Mouse (Mus musculus) MEL (cell line): Measurements from ENCODE around the gene Rnf123. TPM values are rescaled to one million over a fixed set of nuclear protein-coding genes. Genes with fewer than 3 reads are reported as not detected.
A peak's percentile ranks its signal among the peaks of the same experiment; 100 is the strongest.
"Not testable (repeated sequence)": the region's sequence is repeated elsewhere in the genome, so short reads cannot be mapped to it uniquely, and the experiment has no call there.

Experiments used
- DNase-seq: peaks from one replicate; pipeline ENCODE4 v3.0.0; 2011; ENCODE audit warnings: low read depth, low spot score
- H3K27ac ChIP-seq: 2 replicates; pipeline ENCODE4 v1.5.1; 2012; ENCODE audit warnings: low read depth, mild to moderate bottlenecking, control low read depth, low read length, moderate library complexity; ENCODE audit not compliant: control insufficient read depth
- H3K27me3 ChIP-seq, 2 experiments: fragments of 150-350 bp in 1 of 2; sonication (generic) in 1 of 2; 2 replicates each; pipeline ENCODE4 v1.6.1; 2012; ENCODE audit warnings: low read length in 2 of 2, mild to moderate bottlenecking in 2 of 2, improper control_type of control experiment in 1 of 2, moderate library complexity in 1 of 2; ENCODE audit not compliant: insufficient read depth in 2 of 2, control insufficient read depth in 1 of 2
- H3K36me3 ChIP-seq, 2 experiments: 2 replicates each; pipeline ENCODE4 v1.6.1; 2012 to 2014; ENCODE audit warnings: low read length in 2 of 2, improper control_type of control experiment in 1 of 2, inconsistent platforms in 1 of 2, mild to moderate bottlenecking in 1 of 2; ENCODE audit not compliant: insufficient read depth in 2 of 2, control insufficient read depth in 1 of 2
- H3K4me1 ChIP-seq, 2 experiments: fragments of 150-350 bp in 1 of 2; sonication (generic) in 1 of 2; 2 replicates each; pipeline ENCODE4 v1.6.1; 2012; ENCODE audit warnings: low read length in 2 of 2, improper control_type of control experiment in 1 of 2, mild to moderate bottlenecking in 1 of 2; ENCODE audit not compliant: insufficient read depth in 2 of 2, control insufficient read depth in 1 of 2
- H3K4me3 ChIP-seq, 2 experiments: fragments of 150-350 bp in 1 of 2; sonication (generic) in 1 of 2; 2 replicates each; pipeline ENCODE4 v1.5.1; 2012; ENCODE audit warnings: low read depth in 2 of 2, low read length in 2 of 2, mild to moderate bottlenecking in 2 of 2, moderate library complexity in 2 of 2, control low read depth in 1 of 2, improper control_type of control experiment in 1 of 2; ENCODE audit not compliant: control insufficient read depth in 1 of 2, insufficient read depth in 1 of 2
- H3K79me2 ChIP-seq: 2 replicates; pipeline ENCODE4 v1.6.1; 2012; ENCODE audit warnings: mild to moderate bottlenecking, low read length, moderate library complexity; ENCODE audit not compliant: control insufficient read depth, poor library complexity, insufficient read depth
- H3K9ac ChIP-seq: 2 replicates; pipeline ENCODE4 v1.6.1; 2012; ENCODE audit warnings: low read depth, mild to moderate bottlenecking, control low read depth, low read length, moderate library complexity; ENCODE audit not compliant: control insufficient read depth, poor library complexity, severe bottlenecking
- H3K9me3 ChIP-seq: fragments of 150-350 bp; sonication (generic); replicated peaks from 2 replicates; pipeline ENCODE4 v1.6.1; 2012; ENCODE audit warnings: mild to moderate bottlenecking, low read length, improper control_type of control experiment, moderate library complexity; ENCODE audit not compliant: insufficient read depth
- CHD2 ChIP-seq: IDR thresholded peaks from 2 replicates; pipeline ENCODE4 v1.6.1; 2011; ENCODE audit warnings: low read length, improper control_type of control experiment
- CTCF ChIP-seq, 3 experiments: IDR thresholded peaks in 2 of 3; conservative IDR thresholded peaks in 1 of 3; 2 replicates each; pipeline ENCODE4 v1.5.1; 2011 to 2012; ENCODE audit warnings: low read length in 3 of 3, low read depth in 2 of 3, mild to moderate bottlenecking in 2 of 3, improper control_type of control experiment in 1 of 3, inconsistent platforms in 1 of 3, mixed read lengths in 1 of 3, moderate library complexity in 1 of 3; ENCODE audit not compliant: control insufficient read depth in 1 of 3, insufficient read depth in 1 of 3, poor library complexity in 1 of 3, severe bottlenecking in 1 of 3
- ELF1 ChIP-seq: IDR thresholded peaks from 2 replicates; pipeline ENCODE4 v1.6.1; 2014; ENCODE audit warnings: low read depth, mild to moderate bottlenecking, inconsistent platforms, low read length, improper control_type of control experiment, moderate library complexity
- KAT2A ChIP-seq: conservative IDR thresholded peaks from 2 replicates; pipeline ENCODE4 v1.6.1; 2012; ENCODE audit warnings: low read depth, low read length, improper control_type of control experiment, inconsistent platforms
- MEF2A ChIP-seq: IDR thresholded peaks from 2 replicates; pipeline ENCODE4 v1.6.1; 2014; ENCODE audit warnings: low read depth, mild to moderate bottlenecking, inconsistent platforms, low read length, improper control_type of control experiment; ENCODE audit not compliant: poor library complexity, insufficient replicate concordance, severe bottlenecking; ENCODE audit errors: extremely low read depth
- MXI1 ChIP-seq: IDR thresholded peaks from 2 replicates; pipeline ENCODE4 v1.6.1; 2011; ENCODE audit warnings: mild to moderate bottlenecking, low read depth, low read length, improper control_type of control experiment
- NRF1 ChIP-seq: IDR thresholded peaks from 2 replicates; pipeline ENCODE4 v1.6.1; 2014; ENCODE audit warnings: low read depth, mild to moderate bottlenecking, inconsistent platforms, low read length, improper control_type of control experiment, moderate library complexity; ENCODE audit not compliant: poor library complexity, insufficient read depth, severe bottlenecking
- RAD21 ChIP-seq: IDR thresholded peaks from 2 replicates; pipeline ENCODE4 v1.6.1; 2011; ENCODE audit warnings: mild to moderate bottlenecking, low read depth, low read length, improper control_type of control experiment
- SMC3 ChIP-seq: IDR thresholded peaks from 2 replicates; pipeline ENCODE4 v1.6.1; 2011; ENCODE audit warnings: low read depth, low read length, improper control_type of control experiment
- TCF12 ChIP-seq: IDR thresholded peaks from 2 replicates; pipeline ENCODE4 v1.6.1; 2014; ENCODE audit warnings: low read depth, mild to moderate bottlenecking, inconsistent platforms, low read length, improper control_type of control experiment, moderate library complexity
- USF1 ChIP-seq: IDR thresholded peaks from 2 replicates; pipeline ENCODE4 v1.6.1; 2014; ENCODE audit warnings: low read depth, mild to moderate bottlenecking, inconsistent platforms, low read length, improper control_type of control experiment, moderate library complexity
- ZNF384 ChIP-seq: IDR thresholded peaks from 2 replicates; pipeline ENCODE4 v1.6.1; 2012; ENCODE audit warnings: low read depth, mild to moderate bottlenecking, inconsistent platforms, low read length, improper control_type of control experiment
- polyA plus RNA-seq, 2 experiments: library from polyadenylated mRNA; stranded (reverse) in 1 of 2; unstranded in 1 of 2; fragments of >175 nt in 1 of 2; fragments of >200 nt in 1 of 2; gene quantifications; 2 replicates each; pipeline versions ENCODE4 v1.2.1 to v1.2.4; 2012; ENCODE audit warnings: low replicate concordance in 2 of 2, low read depth in 1 of 2; ENCODE audit not compliant: insufficient read length in 2 of 2, insufficient read depth in 1 of 2, missing spikeins in 1 of 2
- total RNA-seq: library from RNA; depleted of rRNA; stranded (reverse); fragments of 300-350 nt; gene quantifications from 2 replicates; pipeline ENCODE4 v1.2.3, GENCODE M21; 2012

The Rnf123 gene
- total and polyA plus RNA-seq, 3 experiments: 28.5 to 74.8 TPM; not detected in 1

- not testable (repeated sequence) for H3K9ac ChIP-seq, H3K36me3 ChIP-seq
Measured at GRCm38 (mm10) chr9:108013577-108013976, 69.6 kb downstream of the Rnf123 start.

GRCm38 (mm10) chr9:108010385-108010784, 72.8 kb downstream of the Rnf123 start:
- Histone ChIP-seq H3K36me3 (peaks cover 9 to 10% of the 10 kb centered on the region in 2 experiments), H3K9ac (no peak overlapping the region), H3K4me1 (peaks cover 4 to 6% of the 10 kb centered on the region in 2 experiments; a peak in 3 of 4 replicates), H3K27ac (no peak overlapping the region), H3K79me2 (peaks cover 33% of the 10 kb centered on the region), H3K9me3 (no peaks in the 10 kb centered on the region), H3K4me3 (no peak overlapping the region)
- peak; percentile 28 for DNase-seq
- TF ChIP-seq TCF12: no peak
- TF ChIP-seq ELF1: no peak
- no peak for TF ChIP-seq RAD21
- no peak for TF ChIP-seq CTCF (IDR thresholded peaks at IDR 0.05 in 2 of 3, conservative IDR thresholded peaks at IDR 0.05 in 1 of 3; ENCODE audit: control insufficient read depth in 1 of 3, insufficient read depth in 1 of 3, low read depth in 2 of 3, low read length in 3 of 3, poor library complexity in 1 of 3, severe bottlenecking in 1 of 3)
- TF ChIP-seq MEF2A: no peak
- TF ChIP-seq USF1: no peak
- peak; percentile 81 for TF ChIP-seq MXI1
- TF ChIP-seq, all 39 proteins: peak for 1
- H3K27me3 ChIP-seq: no peaks in the 10 kb centered on the region

More at GRCm38 (mm10) chr9:108013577-108013976, 69.6 kb downstream of the Rnf123 start:
- TF ChIP-seq CTCF (IDR thresholded peaks at IDR 0.05 in 2 of 3, conservative IDR thresholded peaks at IDR 0.05 in 1 of 3; ENCODE audit: control insufficient read depth in 1 of 3, insufficient read depth in 1 of 3, low read depth in 2 of 3, low read length in 3 of 3, poor library complexity in 1 of 3, severe bottlenecking in 1 of 3): peak in 2 of 3 experiments; percentile 22 to 52; a peak in 3 of 6 replicates
- TF ChIP-seq ZNF384: peak; percentile 58
- TF ChIP-seq RAD21: peak; percentile 34
- peak; percentile 51 for TF ChIP-seq SMC3
- not testable (repeated sequence) for H3K27me3 ChIP-seq, H3K4me3 ChIP-seq, H3K9me3 ChIP-seq, H3K4me1 ChIP-seq, H3K27ac ChIP-seq
- peak; percentile 47 for DNase-seq
- peaks cover 20% of the 10 kb centered on the region for H3K79me2 ChIP-seq

GRCm38 (mm10) chr9:108008041-108008440, 75.1 kb downstream of the Rnf123 start:
- Histone ChIP-seq H3K9ac (no peak overlapping the region), H3K36me3 (peaks cover 6 to 21% of the 10 kb centered on the region in 2 experiments), H3K4me3 (no peak overlapping the region), H3K27ac (no peak overlapping the region), H3K79me2 (peaks cover 54% of the 10 kb centered on the region), H3K4me1 (peaks cover 12 to 13% of the 10 kb centered on the region in 2 experiments), H3K27me3 (no peaks in the 10 kb centered on the region), H3K9me3 (no peaks in the 10 kb centered on the region)
- no peak for DNase-seq
- TF ChIP-seq MXI1: no peak
- no peak for TF ChIP-seq NRF1
- TF ChIP-seq KAT2A: no peak
- TF ChIP-seq CHD2: no peak
